Mouse (Mus musculus) right cerebral cortex, adult 2 months (tissue): ENCODE results near the gene Smpd1.

Experiments
- DNase-seq, 2 experiments: peaks; one replicate each; pipeline ENCODE4 v3.0.0; 2021 to 2022; ENCODE audit warnings: low spot score in 2 of 2

Gene Smpd1

GRCm38 (mm10) chr7:105562317-105562716, 8.2 kb downstream of the Smpd1 start:
- DNase-seq = no peak

- peak in 1 of 2 experiments; percentile 17 for DNase-seq
Measured at GRCm38 (mm10) chr7:105563367-105563766, 9.2 kb downstream of the Smpd1 start.

GRCm38 (mm10) chr7:105565071-105565836, 11.1 kb downstream of the Smpd1 start:
- peak in 1 of 2 experiments; percentile 55 for DNase-seq

GRCm38 (mm10) chr7:105568583-105568982, 14.4 kb downstream of the Smpd1 start:
- peak; percentile 77 for DNase-seq

- DNase-seq = peak; percentile 91 to 92
Measured at GRCm38 (mm10) chr7:105568988-105569471, 14.9 kb downstream of the Smpd1 start.

- DNase-seq = peak in 1 of 2 experiments; percentile 44
Measured at GRCm38 (mm10) chr7:105569512-105570496, 15.6 kb downstream of the Smpd1 start.

- no peak for DNase-seq
Measured at GRCm38 (mm10) chr7:105570756-105571155, 16.6 kb downstream of the Smpd1 start.

- DNase-seq = peak in 1 of 2 experiments; percentile 40
Measured at GRCm38 (mm10) chr7:105572949-105573348, 18.8 kb downstream of the Smpd1 start.

- no peak for DNase-seq
Measured at GRCm38 (mm10) chr7:105574537-105574936, 20.4 kb downstream of the Smpd1 start.

GRCm38 (mm10) chr7:105576166-105576748, 22.1 kb downstream of the Smpd1 start:
- DNase-seq = peak in 1 of 2 experiments; percentile 22

GRCm38 (mm10) chr7:105577377-105577871, 23.3 kb downstream of the Smpd1 start:
- no peak for DNase-seq

GRCm38 (mm10) chr7:105578481-105578880, 24.3 kb downstream of the Smpd1 start:
- no peak for DNase-seq

- no peak for DNase-seq
Measured at GRCm38 (mm10) chr7:105580627-105581089, 26.5 kb downstream of the Smpd1 start.

GRCm38 (mm10) chr7:105581094-105581703, 27.0 kb downstream of the Smpd1 start, which contains the start of gene Apbb1:
TSS of gene Apbb1 (minus strand) at chr7:105581653.
- DNase-seq = peak; percentile 73 to 83

GRCm38 (mm10) chr7:105581959-105582358, 27.8 kb downstream of the Smpd1 start:
- DNase-seq = no peak

GRCm38 (mm10) chr7:105588325-105588912, 34.3 kb downstream of the Smpd1 start:
- DNase-seq = no peak

GRCm38 (mm10) chr7:105590097-105590496, 35.9 kb downstream of the Smpd1 start:
- no peak for DNase-seq

- peak; percentile 75 to 77 for DNase-seq
Measured at GRCm38 (mm10) chr7:105602860-105603623, 48.9 kb downstream of the Smpd1 start.
